Mouse (Mus musculus) embryonic fibroblast, embryonic 13.5 days (primary cell): ENCODE measurements at regions not wholly inside any gene's neighbourhood (a gene's known extent, or its start where the extent isn't known, plus 50 kb on each side); places are given as distances from the start of the nearest gene placed in this dataset.

ENCODE experiments used
- CTCF ChIP-seq: IDR thresholded peaks from 2 replicates; pipeline ENCODE4 v1.5.1; 2011; ENCODE audit warnings: mild to moderate bottlenecking, control low read depth, low read length, moderate library complexity, borderline replicate concordance; ENCODE audit not compliant: insufficient read depth
- POLR2A ChIP-seq: IDR thresholded peaks from 2 replicates; pipeline ENCODE4 v1.6.1; 2011; ENCODE audit warnings: low read depth, mild to moderate bottlenecking, control low read depth, low read length, moderate library complexity

DNA sequence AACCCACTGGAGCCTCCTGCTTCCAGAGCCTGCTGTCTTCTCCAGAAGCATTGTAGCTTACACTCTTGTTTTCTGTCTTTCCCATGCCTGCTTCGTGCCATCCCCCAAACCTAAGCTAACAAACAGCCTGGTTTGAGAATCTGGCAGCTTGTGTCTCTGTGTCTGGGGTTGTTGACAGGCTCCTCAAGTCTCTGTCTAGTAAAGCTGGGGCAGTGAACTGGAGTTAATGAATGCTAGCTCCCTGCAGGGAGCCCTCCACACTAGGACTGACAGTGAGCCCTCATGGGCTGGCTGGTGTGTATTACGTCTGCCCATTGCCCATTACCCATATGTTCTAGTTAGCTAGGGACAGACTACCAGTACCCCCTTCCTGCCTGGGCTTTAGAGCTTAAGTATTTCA is 232.6 kb upstream of the Ncam1 start:
- TF ChIP-seq POLR2A (no peak), CTCF (no peak)
